Mouse (Mus musculus): ENCODE data around the gene Lactb. TPM values are rescaled to one million over a fixed set of nuclear protein-coding genes. Genes with fewer than 3 reads are reported as not detected.

Gene Lactb
- total and polyA plus RNA-seq, 3 experiments, result 27.0 to 108 (median 36.9) TPM

DNA sequence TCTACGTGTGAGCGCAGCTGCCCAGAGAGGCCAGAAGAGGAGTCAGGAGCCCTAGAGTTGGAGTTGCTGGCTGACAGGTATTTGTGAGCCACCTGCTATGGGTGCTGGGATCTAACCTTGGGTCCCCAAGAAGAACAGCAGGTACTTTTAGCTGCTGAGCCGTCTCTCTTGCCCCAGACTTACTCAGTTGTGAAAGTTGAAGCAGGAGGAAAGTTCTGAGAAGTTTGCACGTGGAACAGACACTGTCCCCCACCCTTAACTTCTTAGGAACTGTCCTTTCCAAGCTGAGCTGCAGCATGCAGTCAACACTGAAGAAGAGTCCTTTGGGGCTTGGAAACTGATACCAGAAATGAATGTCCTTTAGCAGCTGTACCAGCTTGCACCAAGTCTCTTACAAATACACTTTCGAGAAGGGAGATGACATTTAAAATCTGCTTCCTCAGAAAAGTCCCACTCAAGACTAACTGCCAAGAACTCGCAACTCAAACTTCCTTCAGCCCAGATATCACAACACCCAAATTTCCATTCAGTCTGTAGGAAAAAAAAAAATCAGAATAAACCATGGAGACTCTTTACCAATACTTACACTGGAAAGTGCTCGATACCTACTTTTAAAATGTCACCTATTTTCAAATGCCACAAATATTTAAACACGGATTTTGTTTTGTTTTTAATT, 57.9 kb downstream of the Lactb start:
- no peaks in the 10 kb centered on the region for H3K9me3 ChIP-seq (replicated peaks; ENCODE audit: insufficient read depth, low read length)
- peaks cover 0 to 59% of the 10 kb centered on the region in 2 experiments; a peak in 2 of 4 replicates for H3K36me3 ChIP-seq (ENCODE audit: control insufficient read depth in 1 of 2, insufficient read depth in 2 of 2, low read length in 2 of 2)
- TF ChIP-seq POLR2AphosphoS5 (IDR thresholded peaks at IDR 0.05; ENCODE audit: borderline replicate concordance, low read depth, low read length) (no peak), SMC3 (IDR thresholded peaks at IDR 0.05; ENCODE audit: low read depth, low read length) (no peak), POLR2AphosphoS2 (IDR thresholded peaks at IDR 0.05; ENCODE audit: low read length) (no peak), ZMIZ1 (IDR thresholded peaks at IDR 0.05; ENCODE audit: low read depth, low read length) (no peak), E2F4 (IDR thresholded peaks at IDR 0.05; ENCODE audit: borderline replicate concordance, low read depth, low read length) (no peak), USF2 (IDR thresholded peaks at IDR 0.05; ENCODE audit: borderline replicate concordance in 1 of 2, insufficient read depth in 1 of 2, low read depth in 1 of 2, low read length in 2 of 2) (no peak), TCF12 (IDR thresholded peaks at IDR 0.05; ENCODE audit: low read depth, low read length) (no peak), UBTF (IDR thresholded peaks at IDR 0.05; ENCODE audit: borderline replicate concordance, insufficient read depth, low read depth, low read length) (no peak), ZKSCAN1 (IDR thresholded peaks at IDR 0.05; ENCODE audit: low read depth, low read length) (no peak), TBP (IDR thresholded peaks at IDR 0.05; ENCODE audit: low read depth, low read length) (no peak), BHLHE40 (IDR thresholded peaks at IDR 0.05; ENCODE audit: borderline replicate concordance, low read depth, low read length) (no peak), MAZ (IDR thresholded peaks at IDR 0.05; ENCODE audit: low read depth, low read length) (no peak), MXI1 (IDR thresholded peaks at IDR 0.05; ENCODE audit: low read depth, low read length) (no peak)
- H3K9ac ChIP-seq (ENCODE audit: control insufficient read depth, low read depth, low read length, poor library complexity, severe bottlenecking), result peak overlapping the region; percentile 45
- no peak overlapping the region; a peak in 1 of 4 replicates for H3K4me3 ChIP-seq (ENCODE audit: control insufficient read depth in 1 of 2, insufficient read depth in 1 of 2, low read depth in 2 of 2, low read length in 2 of 2)
- DNase-seq (ENCODE audit: low read depth, low spot score), result peak; percentile 30
- H3K27ac ChIP-seq (ENCODE audit: control insufficient read depth, low read depth, low read length), result peak overlapping the region; percentile 99
- peaks cover 34% of the 10 kb centered on the region for H3K79me2 ChIP-seq (ENCODE audit: control insufficient read depth, insufficient read depth, low read length, poor library complexity)
- no peaks in the 10 kb centered on the region for H3K27me3 ChIP-seq (ENCODE audit: control insufficient read depth in 1 of 2, insufficient read depth in 2 of 2, low read length in 2 of 2)
- peaks cover 39 to 41% of the 10 kb centered on the region in 2 experiments for H3K4me1 ChIP-seq (ENCODE audit: control insufficient read depth in 1 of 2, insufficient read depth in 2 of 2, low read length in 2 of 2)

DNA sequence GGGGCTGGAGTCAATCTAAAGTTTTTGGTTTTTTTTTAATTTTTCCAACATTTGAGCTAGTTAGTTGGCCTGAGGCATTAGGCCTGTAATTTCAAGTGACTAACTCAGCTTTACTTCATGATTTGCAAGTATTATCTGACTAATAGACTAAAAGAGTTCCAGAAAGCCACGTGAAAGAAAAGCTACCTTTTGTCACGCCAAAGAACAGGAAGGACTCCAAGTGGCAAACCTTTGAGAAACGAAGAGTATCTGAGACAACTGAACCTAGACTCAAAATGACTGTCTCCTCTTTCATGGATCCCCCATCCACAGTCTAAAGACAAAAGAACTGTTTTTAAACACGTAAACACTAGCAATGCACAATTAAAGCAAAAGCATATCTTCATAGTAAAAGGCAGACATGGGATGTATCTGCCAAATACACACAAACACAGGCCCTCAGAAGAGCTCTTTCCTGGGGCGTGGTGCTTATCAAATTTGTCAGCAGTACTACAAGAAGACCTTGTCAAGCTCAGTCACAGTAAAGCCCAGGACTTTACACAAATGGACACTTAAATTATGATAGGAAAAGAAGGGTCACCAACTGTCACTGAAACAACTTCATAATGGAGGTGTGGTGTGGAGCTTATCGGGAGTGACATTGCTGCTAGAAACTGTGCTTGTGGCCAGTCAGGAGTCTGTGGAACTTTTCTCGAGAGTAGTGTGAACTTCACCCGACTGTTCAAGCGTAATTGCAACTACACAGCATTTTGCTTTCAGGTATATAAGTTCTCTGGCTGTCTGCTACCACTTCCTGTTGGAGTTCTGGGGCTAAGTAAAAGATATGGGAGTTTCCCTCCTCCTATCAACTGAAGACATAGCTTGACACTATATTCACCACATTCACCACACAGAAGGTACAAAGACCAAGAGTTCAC, 59.2 kb downstream of the Lactb start:
- Histone ChIP-seq H3K27me3 (ENCODE audit: control insufficient read depth in 1 of 2, insufficient read depth in 2 of 2, low read length in 2 of 2) (no peaks in the 10 kb centered on the region), H3K79me2 (ENCODE audit: control insufficient read depth, insufficient read depth, low read length, poor library complexity) (peaks cover 38% of the 10 kb centered on the region), H3K4me1 (ENCODE audit: control insufficient read depth in 1 of 2, insufficient read depth in 2 of 2, low read length in 2 of 2) (peaks cover 39 to 41% of the 10 kb centered on the region in 2 experiments), H3K4me3 (ENCODE audit: control insufficient read depth in 1 of 2, insufficient read depth in 1 of 2, low read depth in 2 of 2, low read length in 2 of 2) (peak overlapping the region; percentile 39 to 45), H3K9ac (ENCODE audit: control insufficient read depth, low read depth, low read length, poor library complexity, severe bottlenecking) (peak overlapping the region; percentile 67), H3K36me3 (ENCODE audit: control insufficient read depth in 1 of 2, insufficient read depth in 2 of 2, low read length in 2 of 2) (peaks cover 0 to 57% of the 10 kb centered on the region in 2 experiments; a peak in 2 of 4 replicates), H3K27ac (ENCODE audit: control insufficient read depth, low read depth, low read length) (peak overlapping the region; percentile 99), H3K9me3 (replicated peaks; ENCODE audit: insufficient read depth, low read length) (no peaks in the 10 kb centered on the region)
- peak; percentile 82 for DNase-seq (ENCODE audit: low read depth, low spot score)
- TF ChIP-seq ETS1 (IDR thresholded peaks at IDR 0.05; ENCODE audit: low read depth, low read length) (0 out of 2 replicates have a peak, but pooled peaks have one; percentile 30), TAL1 (IDR thresholded peaks at IDR 0.05; ENCODE audit: low read length) (peak; percentile 47), KAT2A (conservative IDR thresholded peaks at IDR 0.05; ENCODE audit: low read depth, low read length) (no peak), ZKSCAN1 (IDR thresholded peaks at IDR 0.05; ENCODE audit: low read depth, low read length) (no peak), MAZ (IDR thresholded peaks at IDR 0.05; ENCODE audit: low read depth, low read length) (no peak), TCF12 (IDR thresholded peaks at IDR 0.05; ENCODE audit: low read depth, low read length) (peak; percentile 59; the same call in 1 of the 2 replicates), MAX (IDR thresholded peaks at IDR 0.05; ENCODE audit: low read length) (peak; percentile 66), GATA1 (IDR thresholded peaks at IDR 0.05; ENCODE audit: low read depth, low read length) (peak; percentile 65), SIN3A (IDR thresholded peaks at IDR 0.05; ENCODE audit: low read length) (peak; percentile 79), ELF1 (IDR thresholded peaks at IDR 0.05; ENCODE audit: low read depth, low read length) (no peak; the same call in 1 of the 2 replicates), TBP (IDR thresholded peaks at IDR 0.05; ENCODE audit: low read depth, low read length) (peak; percentile 56; the same call in 1 of the 2 replicates), ZC3H11A (IDR thresholded peaks at IDR 0.05; ENCODE audit: low read depth, low read length) (no peak), E2F4 (IDR thresholded peaks at IDR 0.05; ENCODE audit: borderline replicate concordance, low read depth, low read length) (no peak), USF1 (IDR thresholded peaks at IDR 0.05; ENCODE audit: low read depth, low read length) (0 out of 2 replicates have a peak, but pooled peaks have one; percentile 13), MYC (IDR thresholded peaks at IDR 0.05; ENCODE audit: low read depth, low read length) (peak; percentile 57), MXI1 (IDR thresholded peaks at IDR 0.05; ENCODE audit: low read depth, low read length) (peak; percentile 63), UBTF (IDR thresholded peaks at IDR 0.05; ENCODE audit: borderline replicate concordance, insufficient read depth, low read depth, low read length) (no peak), EP300 (IDR thresholded peaks at IDR 0.05; ENCODE audit: low read depth in 1 of 2, low read length in 2 of 2) (peak; percentile 57 to 66), NRF1 (IDR thresholded peaks at IDR 0.05; ENCODE audit: insufficient read depth, low read depth, low read length, poor library complexity, severe bottlenecking) (no peak), USF2 (IDR thresholded peaks at IDR 0.05; ENCODE audit: borderline replicate concordance in 1 of 2, insufficient read depth in 1 of 2, low read depth in 1 of 2, low read length in 2 of 2) (no peak)
